Mouse (Mus musculus) forebrain, embryonic 13.5 days (tissue): ENCODE data around the gene Dlgap5. TPM values are rescaled to one million over a fixed set of nuclear protein-coding genes. Genes with fewer than 3 reads are reported as not detected.
A peak's percentile ranks its signal among the peaks of the same experiment; 100 is the strongest.

Source experiments
- ATAC-seq: fragments of 200-750 bp; cut with Nextera tagmentation; 2 replicates; pipeline ENCODE4 v1.8.0; 2017
- H3K27ac ChIP-seq: fragments of 300-500 bp; sonication (generic); 2 replicates; pipeline ENCODE4 v1.5.1; 2015; ENCODE audit warnings: inconsistent platforms, mild to moderate bottlenecking, moderate library complexity
- H3K27me3 ChIP-seq: fragments of 300-500 bp; sonication (generic); 2 replicates; pipeline ENCODE4 v1.6.1; 2015; ENCODE audit warnings: mild to moderate bottlenecking, inconsistent platforms
- H3K36me3 ChIP-seq: fragments of 300-500 bp; sonication (generic); 2 replicates; pipeline ENCODE4 v1.6.1; 2015; ENCODE audit warnings: mild to moderate bottlenecking, inconsistent platforms; ENCODE audit not compliant: poor library complexity, severe bottlenecking
- H3K4me1 ChIP-seq: fragments of 300-500 bp; sonication (generic); 2 replicates; pipeline ENCODE4 v1.6.1; 2015; ENCODE audit warnings: inconsistent platforms
- H3K4me2 ChIP-seq: fragments of 300-500 bp; sonication (generic); 2 replicates; pipeline ENCODE4 v1.6.1; 2015; ENCODE audit warnings: inconsistent platforms, mild to moderate bottlenecking, moderate library complexity
- H3K4me3 ChIP-seq: fragments of 300-500 bp; sonication (generic); 2 replicates; pipeline ENCODE4 v1.5.1; 2015; ENCODE audit warnings: mild to moderate bottlenecking, inconsistent platforms
- H3K9ac ChIP-seq: fragments of 300-500 bp; sonication (generic); 2 replicates; pipeline ENCODE4 v1.6.1; 2015; ENCODE audit warnings: mild to moderate bottlenecking, inconsistent platforms
- H3K9me3 ChIP-seq: fragments of 300-500 bp; sonication (generic); replicated peaks from 2 replicates; pipeline ENCODE4 v1.6.1; 2016; ENCODE audit warnings: inconsistent platforms
- WGBS: fragments of 180-500 bp; shearing (Covaris S2); methylation state at CpG from one replicate; pipeline ENCODE4 v1.1.7; 2015; 5-methylcytosine and 5-hydroxymethylcytosine counted together
- polyA plus RNA-seq: library from polyadenylated mRNA; unstranded; fragments of >200 nt; fragmentation: Nextera tagmentation; extraction: Ambion mirVana; gene quantifications from 2 replicates; pipeline ENCODE4 v1.2.1, GENCODE M21; 2015

Gene Dlgap5
- polyA plus RNA-seq, 1 experiment from 2014 or later: 42.0 TPM

GRCm38 (mm10) chr14:47364742-47365449 is 53.3 kb downstream of the Dlgap5 start:
- H3K4me2 ChIP-seq: peak overlapping the region; percentile 35; the same call in 1 of the 2 replicates
- no peaks in the 10 kb centered on the region for H3K27me3 ChIP-seq
- 40% methylated on average over 21 of the region's 21 CpGs for WGBS
- H3K27ac ChIP-seq: no peak overlapping the region
- H3K9ac ChIP-seq: no peak overlapping the region
- ATAC-seq: no peak
- H3K4me3 ChIP-seq: no peak overlapping the region
- peaks cover 32% of the 10 kb centered on the region for H3K4me1 ChIP-seq
- no peaks in the 10 kb centered on the region for H3K36me3 ChIP-seq
- no peaks in the 10 kb centered on the region for H3K9me3 ChIP-seq

- H3K4me2 ChIP-seq: no peak overlapping the region
- H3K4me3 ChIP-seq: no peak overlapping the region
- peaks cover 18% of the 10 kb centered on the region for H3K4me1 ChIP-seq
- H3K9ac ChIP-seq: no peak overlapping the region
- WGBS: 87% methylated on average over 9 of the region's 9 CpGs
- no peaks in the 10 kb centered on the region for H3K27me3 ChIP-seq
- ATAC-seq: no peak
- H3K36me3 ChIP-seq: no peaks in the 10 kb centered on the region
- H3K9me3 ChIP-seq: no peaks in the 10 kb centered on the region
- no peak overlapping the region for H3K27ac ChIP-seq
Observed at GRCm38 (mm10) chr14:47361899-47362298, 56.3 kb downstream of the Dlgap5 start.

GRCm38 (mm10) chr14:47361418-47361817 is 56.8 kb downstream of the Dlgap5 start:
- H3K9ac ChIP-seq: no peak overlapping the region
- no peaks in the 10 kb centered on the region for H3K9me3 ChIP-seq
- peaks cover 13% of the 10 kb centered on the region for H3K4me1 ChIP-seq
- ATAC-seq: no peak
- H3K4me3 ChIP-seq: no peak overlapping the region
- H3K4me2 ChIP-seq: no peak overlapping the region
- H3K27me3 ChIP-seq: no peaks in the 10 kb centered on the region
- H3K36me3 ChIP-seq: no peaks in the 10 kb centered on the region
- WGBS: 93% methylated on average over 2 of the region's 2 CpGs
- no peak overlapping the region for H3K27ac ChIP-seq

GRCm38 (mm10) chr14:47359610-47360009 is 58.6 kb downstream of the Dlgap5 start:
- Histone ChIP-seq H3K4me3 (no peak overlapping the region), H3K36me3 (no peaks in the 10 kb centered on the region), H3K9me3 (no peaks in the 10 kb centered on the region), H3K27me3 (no peaks in the 10 kb centered on the region), H3K9ac (no peak overlapping the region), H3K27ac (no peak overlapping the region), H3K4me1 (peaks cover under 1% of the 10 kb centered on the region; the same call in 1 of the 2 replicates), H3K4me2 (no peak overlapping the region)
- ATAC-seq: no peak
- 78% methylated on average over 3 of the region's 3 CpGs for WGBS

- no peaks in the 10 kb centered on the region for H3K9me3 ChIP-seq
- no peaks in the 10 kb centered on the region for H3K4me1 ChIP-seq
- H3K4me2 ChIP-seq: no peak overlapping the region
- H3K27ac ChIP-seq: no peak overlapping the region
- WGBS: 87% methylated on average over 3 of the region's 3 CpGs
- H3K36me3 ChIP-seq: no peaks in the 10 kb centered on the region
- no peaks in the 10 kb centered on the region for H3K27me3 ChIP-seq
- ATAC-seq: no peak
- H3K9ac ChIP-seq: no peak overlapping the region
- H3K4me3 ChIP-seq: no peak overlapping the region
Observed at GRCm38 (mm10) chr14:47356622-47357021, 61.6 kb downstream of the Dlgap5 start.

GRCm38 (mm10) chr14:47354948-47355347 is 63.3 kb downstream of the Dlgap5 start:
- Histone ChIP-seq H3K27ac (no peak overlapping the region), H3K4me1 (no peaks in the 10 kb centered on the region), H3K27me3 (no peaks in the 10 kb centered on the region), H3K9ac (no peak overlapping the region), H3K4me3 (no peak overlapping the region), H3K4me2 (no peak overlapping the region), H3K36me3 (no peaks in the 10 kb centered on the region), H3K9me3 (no peaks in the 10 kb centered on the region)
- 79% methylated on average over 5 of the region's 5 CpGs for WGBS
- no peak for ATAC-seq

- H3K4me3 ChIP-seq: no peak overlapping the region
- no peak overlapping the region for H3K27ac ChIP-seq
- ATAC-seq: no peak
- H3K9ac ChIP-seq: no peak overlapping the region
- no peaks in the 10 kb centered on the region for H3K4me1 ChIP-seq
- no peaks in the 10 kb centered on the region for H3K36me3 ChIP-seq
- no peaks in the 10 kb centered on the region for H3K27me3 ChIP-seq
- WGBS: 71% methylated on average over 8 of the region's 8 CpGs
- H3K4me2 ChIP-seq: no peak overlapping the region
- no peaks in the 10 kb centered on the region for H3K9me3 ChIP-seq
Observed at GRCm38 (mm10) chr14:47354111-47354577, 64.1 kb downstream of the Dlgap5 start.

GRCm38 (mm10) chr14:47353240-47353639 is 65.0 kb downstream of the Dlgap5 start:
- H3K27me3 ChIP-seq: no peaks in the 10 kb centered on the region
- no peaks in the 10 kb centered on the region for H3K36me3 ChIP-seq
- 88% methylated on average over 4 of the region's 4 CpGs for WGBS
- no peak overlapping the region for H3K4me2 ChIP-seq
- H3K9ac ChIP-seq: no peak overlapping the region
- no peaks in the 10 kb centered on the region for H3K4me1 ChIP-seq
- H3K9me3 ChIP-seq: no peaks in the 10 kb centered on the region
- H3K27ac ChIP-seq: no peak overlapping the region
- H3K4me3 ChIP-seq: no peak overlapping the region
- no peak for ATAC-seq

GRCm38 (mm10) chr14:47352272-47352671 is 65.9 kb downstream of the Dlgap5 start:
- H3K27me3 ChIP-seq: no peaks in the 10 kb centered on the region
- H3K9ac ChIP-seq: no peak overlapping the region
- H3K9me3 ChIP-seq: no peaks in the 10 kb centered on the region
- no peaks in the 10 kb centered on the region for H3K36me3 ChIP-seq
- no peaks in the 10 kb centered on the region for H3K4me1 ChIP-seq
- no peak for ATAC-seq
- H3K4me2 ChIP-seq: no peak overlapping the region
- 92% methylated on average over 10 of the region's 10 CpGs for WGBS
- H3K27ac ChIP-seq: no peak overlapping the region
- no peak overlapping the region for H3K4me3 ChIP-seq

- WGBS: 69% methylated on average over 2 of the region's 2 CpGs
- Histone ChIP-seq H3K4me3 (no peak overlapping the region), H3K4me2 (no peak overlapping the region), H3K36me3 (no peaks in the 10 kb centered on the region), H3K27ac (no peak overlapping the region), H3K9ac (no peak overlapping the region), H3K27me3 (no peaks in the 10 kb centered on the region), H3K4me1 (no peaks in the 10 kb centered on the region), H3K9me3 (no peaks in the 10 kb centered on the region)
- no peak for ATAC-seq
Observed at GRCm38 (mm10) chr14:47350974-47351373, 67.2 kb downstream of the Dlgap5 start.

- Histone ChIP-seq H3K36me3 (no peaks in the 10 kb centered on the region), H3K27me3 (no peaks in the 10 kb centered on the region), H3K27ac (no peak overlapping the region), H3K4me1 (peaks cover 4% of the 10 kb centered on the region; the same call in 1 of the 2 replicates), H3K4me3 (no peak overlapping the region), H3K9me3 (no peaks in the 10 kb centered on the region), H3K9ac (no peak overlapping the region), H3K4me2 (no peak overlapping the region)
- 85% methylated on average over 1 of the region's 1 CpGs for WGBS
- ATAC-seq: no peak
Observed at GRCm38 (mm10) chr14:47346715-47347114, 71.5 kb downstream of the Dlgap5 start.

GRCm38 (mm10) chr14:47341811-47342291 is 76.4 kb downstream of the Dlgap5 start:
- no peak overlapping the region for H3K27ac ChIP-seq
- no peak overlapping the region for H3K9ac ChIP-seq
- H3K9me3 ChIP-seq: no peaks in the 10 kb centered on the region
- no peaks in the 10 kb centered on the region for H3K27me3 ChIP-seq
- 38% methylated on average over 4 of the region's 4 CpGs for WGBS
- no peaks in the 10 kb centered on the region for H3K36me3 ChIP-seq
- no peak overlapping the region for H3K4me2 ChIP-seq
- H3K4me3 ChIP-seq: no peak overlapping the region
- 0 out of 2 replicates have a peak, but pooled peaks have one; percentile 24 for ATAC-seq
- peaks cover 6% of the 10 kb centered on the region; the same call in 1 of the 2 replicates for H3K4me1 ChIP-seq
